Mouse (Mus musculus): ENCODE data around the gene D17Wsu92e.

Gene D17Wsu92e

GRCm38 (mm10) chr17:27740961-27741360, 79.5 kb downstream of the D17Wsu92e start:
- DNase-seq, result no peak

GRCm38 (mm10) chr17:27734344-27735073, 85.9 kb downstream of the D17Wsu92e start:
- no peak for DNase-seq

- no peak for DNase-seq
Measured at GRCm38 (mm10) chr17:27732694-27733093, 87.8 kb downstream of the D17Wsu92e start.

GRCm38 (mm10) chr17:27732152-27732551, 88.3 kb downstream of the D17Wsu92e start:
- DNase-seq, result no peak

- DNase-seq, result no peak
Measured at GRCm38 (mm10) chr17:27728770-27729169, 91.7 kb downstream of the D17Wsu92e start, which contains the start of gene Spdef. Gene Spdef (minus strand): TSS chr17:27728955.

GRCm38 (mm10) chr17:27726527-27726926, 93.9 kb downstream of the D17Wsu92e start:
- DNase-seq, result no peak

GRCm38 (mm10) chr17:27725412-27725811, 95.0 kb downstream of the D17Wsu92e start:
- no peak for DNase-seq

- no peak for DNase-seq
Measured at GRCm38 (mm10) chr17:27725011-27725410, 95.4 kb downstream of the D17Wsu92e start.

- DNase-seq, result no peak
Measured at GRCm38 (mm10) chr17:27724327-27724726, 96.1 kb downstream of the D17Wsu92e start.

GRCm38 (mm10) chr17:27721125-27721664, 99.3 kb downstream of the D17Wsu92e start:
- no peak for DNase-seq

GRCm38 (mm10) chr17:27720326-27720725, 100.1 kb downstream of the D17Wsu92e start:
- DNase-seq, result no peak

- no peak for DNase-seq
Measured at GRCm38 (mm10) chr17:27719663-27720062, 100.8 kb downstream of the D17Wsu92e start.

GRCm38 (mm10) chr17:27718250-27718649, 102.2 kb downstream of the D17Wsu92e start:
- no peak for DNase-seq

- DNase-seq, result no peak
Measured at GRCm38 (mm10) chr17:27716804-27717203, 103.6 kb downstream of the D17Wsu92e start.

GRCm38 (mm10) chr17:27712832-27713231, 107.6 kb downstream of the D17Wsu92e start:
- no peak for DNase-seq

GRCm38 (mm10) chr17:27709650-27710049, 110.8 kb downstream of the D17Wsu92e start:
- no peak for DNase-seq

GRCm38 (mm10) chr17:27707954-27708661, 112.3 kb downstream of the D17Wsu92e start:
- no peak for DNase-seq

- no peak for DNase-seq
Measured at GRCm38 (mm10) chr17:27705661-27706060, 114.8 kb downstream of the D17Wsu92e start.

GRCm38 (mm10) chr17:27703961-27704621, 116.4 kb downstream of the D17Wsu92e start:
- DNase-seq, result no peak

GRCm38 (mm10) chr17:27702518-27702917, 117.9 kb downstream of the D17Wsu92e start:
- no peak for DNase-seq

- no peak for DNase-seq
Measured at GRCm38 (mm10) chr17:27701856-27702255, 118.6 kb downstream of the D17Wsu92e start.

All from right cerebral cortex, adult 18-20 months (tissue).